Mouse (Mus musculus): ENCODE measurements around the gene Ankrd65. TPM values are rescaled to one million over a fixed set of nuclear protein-coding genes. Genes with fewer than 3 reads are reported as not detected.

Gene Ankrd65
- polyA plus RNA-seq, 1 experiment from 2014 or later, result 0.20 TPM

GRCm38 (mm10) chr4:155791240-155791933 lies 1.1 kb downstream of the Ankrd65 start:
- Histone ChIP-seq H3K36me3 (no peaks in the 10 kb centered on the region), H3K9me3 (no peaks in the 10 kb centered on the region), H3K4me3 (no peak overlapping the region), H3K4me1 (no peaks in the 10 kb centered on the region), H3K27ac (no peak overlapping the region), H3K27me3 (no peaks in the 10 kb centered on the region), H3K4me2 (no peak overlapping the region), H3K9ac (no peak overlapping the region)
- no peak for ATAC-seq (ENCODE audit: borderline replicate concordance, extremely low read depth, low FRiP score, low TSS enrichment)
- WGBS, result 64% methylated on average over 24 of the region's 24 CpGs

DNA sequence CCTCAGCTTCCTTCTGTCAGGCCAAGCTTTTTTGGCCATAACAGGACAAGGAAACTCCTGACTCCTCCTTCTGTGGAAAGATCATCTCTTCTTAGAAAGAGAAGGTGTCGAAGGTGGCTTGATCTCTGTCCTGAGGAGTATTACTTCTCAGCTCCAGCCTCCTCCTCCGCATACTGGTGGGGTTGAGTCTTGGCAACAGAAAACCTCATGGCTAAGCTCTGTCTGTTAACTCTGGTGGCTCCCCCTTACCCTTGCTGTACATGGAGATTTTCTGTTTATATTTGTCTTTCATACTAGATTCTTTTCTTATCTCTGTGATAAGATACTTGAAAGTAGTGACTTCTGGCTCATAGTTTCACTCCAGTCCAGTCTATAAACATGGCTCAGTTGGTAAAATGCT lies 3.5 kb downstream of the Ankrd65 start:
- Histone ChIP-seq H3K27me3 (no peaks in the 10 kb centered on the region), H3K27ac (no peak overlapping the region), H3K4me1 (no peaks in the 10 kb centered on the region), H3K4me3 (no peak overlapping the region), H3K4me2 (no peak overlapping the region), H3K36me3 (no peaks in the 10 kb centered on the region), H3K9ac (no peak overlapping the region), H3K9me3 (no peaks in the 10 kb centered on the region)
- ATAC-seq (ENCODE audit: borderline replicate concordance, extremely low read depth, low FRiP score, low TSS enrichment), result no peak
- 41% methylated on average over 2 of the region's 2 CpGs for WGBS

- Histone ChIP-seq H3K9me3 (no peaks in the 10 kb centered on the region), H3K27me3 (no peaks in the 10 kb centered on the region), H3K4me3 (no peak overlapping the region), H3K36me3 (peaks cover 3% of the 10 kb centered on the region; the same call in 1 of the 2 replicates), H3K27ac (no peak overlapping the region), H3K4me2 (no peak overlapping the region), H3K4me1 (peaks cover 17% of the 10 kb centered on the region), H3K9ac (no peak overlapping the region)
- no peak for ATAC-seq (ENCODE audit: borderline replicate concordance, extremely low read depth, low FRiP score, low TSS enrichment)
- WGBS, result 89% methylated on average over 1 of the region's 1 CpGs
Observed at GRCm38 (mm10) chr4:155802075-155802474, 11.8 kb downstream of the Ankrd65 start.

DNA sequence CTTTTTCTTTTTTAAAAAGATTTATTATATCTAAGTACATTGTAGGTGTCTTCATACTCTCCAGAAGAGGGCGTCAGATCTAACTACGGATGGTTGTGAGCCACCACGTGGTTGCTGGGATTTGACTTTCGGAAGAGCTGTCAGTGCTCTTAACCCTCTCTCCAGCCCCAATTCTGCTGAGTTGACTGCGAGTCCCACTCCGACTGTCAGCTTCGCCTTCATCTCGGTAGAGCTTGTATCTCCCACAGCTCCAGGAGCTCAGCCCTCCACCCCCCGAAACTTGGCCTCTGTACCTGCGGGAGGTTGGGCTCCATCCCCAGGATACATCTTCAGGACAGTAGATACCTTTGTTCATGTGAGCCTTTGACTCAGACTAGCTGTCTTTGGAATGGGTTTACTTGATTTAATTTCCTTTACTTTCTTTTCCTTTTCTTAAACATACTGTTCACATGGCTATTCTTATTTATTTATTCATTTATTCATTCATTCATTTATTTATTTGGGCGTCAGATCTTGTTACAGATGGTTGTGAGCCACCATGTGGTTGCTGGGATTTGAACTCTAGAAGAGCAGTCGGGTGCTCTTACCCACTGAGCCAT lies 12.6 kb downstream of the Ankrd65 start, which contains the start of gene Mrpl20:
Gene Mrpl20 (plus strand): TSS at position 138 of the 599 bp plus-strand sequence.
- peaks cover 17% of the 10 kb centered on the region for H3K4me1 ChIP-seq
- H3K4me2 ChIP-seq, result peak within 1 kb of the TSS; percentile 61
- H3K36me3 ChIP-seq, result peaks cover 9% of the 10 kb centered on the region
- H3K9me3 ChIP-seq, result no peaks in the 10 kb centered on the region
- H3K27ac ChIP-seq, result peak within 1 kb of the TSS; percentile 66
- peak within 1 kb of the TSS; percentile 81 for H3K4me3 ChIP-seq
- peak within 1 kb of the TSS; percentile 73 for H3K9ac ChIP-seq
- no peak for ATAC-seq (ENCODE audit: borderline replicate concordance, extremely low read depth, low FRiP score, low TSS enrichment)
- no peaks in the 10 kb centered on the region for H3K27me3 ChIP-seq
- WGBS, result 12% methylated on average over 12 of the region's 12 CpGs

DNA sequence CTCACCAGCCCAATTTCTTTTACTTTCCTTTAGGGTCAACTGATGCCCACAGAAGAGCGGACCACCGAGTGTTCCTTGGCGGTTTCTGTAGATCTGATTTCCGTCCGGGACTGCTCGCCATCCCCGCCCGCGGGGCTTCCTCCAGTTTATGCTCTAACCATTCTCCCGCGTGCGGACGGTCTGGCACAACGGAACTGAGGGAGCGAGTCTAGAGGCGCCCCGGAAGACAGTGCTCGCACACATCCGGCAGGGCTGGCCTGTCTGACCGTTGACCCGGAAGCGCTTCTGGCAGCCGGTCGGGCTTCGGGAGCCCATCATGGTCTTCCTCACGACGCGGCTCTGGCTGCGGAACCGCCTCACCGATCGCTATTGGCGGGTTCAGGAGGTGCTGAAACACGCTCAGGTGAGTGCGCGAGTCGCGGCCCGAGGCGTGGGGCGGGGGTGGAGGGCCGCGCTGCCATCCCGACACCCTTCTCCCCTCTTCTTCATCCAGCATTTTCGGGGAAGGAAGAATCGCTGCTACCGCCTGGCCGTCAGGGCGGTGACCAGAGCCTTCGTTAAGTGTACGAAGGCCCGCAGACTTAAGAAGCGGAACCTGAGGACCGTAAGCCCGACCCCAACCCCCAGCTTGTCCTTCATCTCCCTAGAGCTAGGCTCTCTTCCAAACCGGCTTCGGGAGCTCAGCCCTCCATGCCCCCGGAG lies 13.3 kb downstream of the Ankrd65 start:
- Histone ChIP-seq H3K4me1 (peaks cover 17% of the 10 kb centered on the region), H3K27me3 (no peaks in the 10 kb centered on the region), H3K27ac (peak overlapping the region; percentile 66), H3K4me2 (peak overlapping the region; percentile 61), H3K9me3 (no peaks in the 10 kb centered on the region), H3K9ac (peak overlapping the region; percentile 73), H3K36me3 (peaks cover 16% of the 10 kb centered on the region), H3K4me3 (peak overlapping the region; percentile 81)
- WGBS, result under 1% methylated on average over 58 of the region's 58 CpGs
- peak; percentile 98 for ATAC-seq (ENCODE audit: borderline replicate concordance, extremely low read depth, low FRiP score, low TSS enrichment)

DNA sequence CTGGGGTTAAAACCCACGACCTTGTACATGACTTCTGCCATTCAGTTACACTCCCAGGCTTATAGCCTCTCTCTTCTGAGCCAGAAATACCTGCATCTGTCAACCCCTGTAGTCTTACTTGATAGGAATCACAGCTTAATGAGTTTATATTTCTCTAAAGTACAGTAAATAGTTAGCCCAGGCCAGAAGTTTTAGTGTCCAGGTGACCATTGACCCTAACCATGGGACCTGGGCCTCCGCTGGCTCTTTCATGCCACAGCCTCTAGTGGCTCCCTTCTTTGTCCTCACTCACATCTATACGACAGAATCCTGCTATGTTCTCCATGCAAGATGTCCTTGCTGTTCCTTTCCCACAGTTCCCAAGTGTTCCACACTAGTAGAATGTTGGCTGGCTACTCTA lies 17.6 kb downstream of the Ankrd65 start:
- Histone ChIP-seq H3K4me1 (peaks cover 22% of the 10 kb centered on the region), H3K4me3 (no peak overlapping the region), H3K9me3 (no peaks in the 10 kb centered on the region), H3K27me3 (no peaks in the 10 kb centered on the region), H3K9ac (no peak overlapping the region), H3K36me3 (peaks cover 40% of the 10 kb centered on the region), H3K27ac (no peak overlapping the region), H3K4me2 (no peak overlapping the region)
- WGBS, result 85% methylated on average over 3 of the region's 3 CpGs
- no peak for ATAC-seq (ENCODE audit: borderline replicate concordance, extremely low read depth, low FRiP score, low TSS enrichment)

- H3K36me3 ChIP-seq, result peaks cover 66% of the 10 kb centered on the region
- H3K4me1 ChIP-seq, result peaks cover 25% of the 10 kb centered on the region
- peak within 1 kb of the TSS; percentile 97 for H3K9ac ChIP-seq
- WGBS, result under 1% methylated on average over 58 of the region's 60 CpGs
- H3K4me2 ChIP-seq, result peak within 1 kb of the TSS; percentile 62
- H3K4me3 ChIP-seq, result peak within 1 kb of the TSS; percentile 91
- H3K9me3 ChIP-seq, result no peaks in the 10 kb centered on the region
- H3K27ac ChIP-seq, result peak within 1 kb of the TSS; percentile 87
- H3K27me3 ChIP-seq, result no peaks in the 10 kb centered on the region
- peak; percentile 99 for ATAC-seq (ENCODE audit: borderline replicate concordance, extremely low read depth, low FRiP score, low TSS enrichment)
Observed at GRCm38 (mm10) chr4:155811929-155812664, 21.9 kb downstream of the Ankrd65 start, which contains the start of gene Ccnl2. Ccnl2 (plus strand) TSS chr4:155812489.

GRCm38 (mm10) chr4:155812665-155813181 lies 22.5 kb downstream of the Ankrd65 start:
- Histone ChIP-seq H3K4me2 (peak overlapping the region; percentile 62), H3K4me3 (peak overlapping the region; percentile 91), H3K36me3 (peaks cover 67% of the 10 kb centered on the region), H3K27ac (peak overlapping the region; percentile 87), H3K9me3 (no peaks in the 10 kb centered on the region), H3K4me1 (peaks cover 25% of the 10 kb centered on the region), H3K27me3 (no peaks in the 10 kb centered on the region), H3K9ac (peak overlapping the region; percentile 97)
- WGBS, result under 1% methylated on average over 49 of the region's 49 CpGs
- peak; percentile 24; the same call in 1 of the 2 replicates for ATAC-seq (ENCODE audit: borderline replicate concordance, extremely low read depth, low FRiP score, low TSS enrichment)

GRCm38 (mm10) chr4:155817533-155817932 lies 27.3 kb downstream of the Ankrd65 start:
- H3K27me3 ChIP-seq, result no peaks in the 10 kb centered on the region
- no peak overlapping the region for H3K9ac ChIP-seq
- WGBS, result 83% methylated on average over 4 of the region's 4 CpGs
- no peak for ATAC-seq (ENCODE audit: borderline replicate concordance, extremely low read depth, low FRiP score, low TSS enrichment)
- no peak overlapping the region for H3K4me3 ChIP-seq
- no peak overlapping the region for H3K27ac ChIP-seq
- H3K9me3 ChIP-seq, result no peaks in the 10 kb centered on the region
- H3K4me1 ChIP-seq, result peaks cover 18% of the 10 kb centered on the region
- no peak overlapping the region for H3K4me2 ChIP-seq
- H3K36me3 ChIP-seq, result peaks cover 82% of the 10 kb centered on the region

DNA sequence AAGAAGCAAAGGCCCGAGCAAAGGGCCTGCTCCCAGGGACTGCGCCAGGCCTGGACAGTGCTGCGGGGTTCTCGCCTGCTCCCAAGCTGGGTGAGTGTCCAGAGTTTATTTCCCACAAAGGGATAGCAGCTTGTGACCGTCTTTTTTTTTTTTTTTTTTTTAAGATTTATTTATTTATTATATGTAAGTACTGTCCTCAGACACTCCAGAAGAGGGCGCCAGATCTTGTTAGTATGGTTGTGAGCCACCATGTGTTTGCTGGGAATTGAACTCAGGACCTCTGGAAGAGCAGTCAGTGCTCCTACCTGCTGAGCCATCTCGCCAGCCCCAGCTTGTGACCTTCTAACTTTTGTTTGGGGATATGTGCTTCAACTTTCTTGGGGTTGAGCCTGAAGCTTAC lies 30.8 kb downstream of the Ankrd65 start:
- Histone ChIP-seq H3K27me3 (no peaks in the 10 kb centered on the region), H3K36me3 (peaks cover 94% of the 10 kb centered on the region), H3K9ac (no peak overlapping the region), H3K4me3 (no peak overlapping the region), H3K27ac (no peak overlapping the region), H3K4me2 (no peak overlapping the region), H3K4me1 (no peaks in the 10 kb centered on the region), H3K9me3 (no peaks in the 10 kb centered on the region)
- 72% methylated on average over 7 of the region's 7 CpGs for WGBS
- no peak for ATAC-seq (ENCODE audit: borderline replicate concordance, extremely low read depth, low FRiP score, low TSS enrichment)

DNA sequence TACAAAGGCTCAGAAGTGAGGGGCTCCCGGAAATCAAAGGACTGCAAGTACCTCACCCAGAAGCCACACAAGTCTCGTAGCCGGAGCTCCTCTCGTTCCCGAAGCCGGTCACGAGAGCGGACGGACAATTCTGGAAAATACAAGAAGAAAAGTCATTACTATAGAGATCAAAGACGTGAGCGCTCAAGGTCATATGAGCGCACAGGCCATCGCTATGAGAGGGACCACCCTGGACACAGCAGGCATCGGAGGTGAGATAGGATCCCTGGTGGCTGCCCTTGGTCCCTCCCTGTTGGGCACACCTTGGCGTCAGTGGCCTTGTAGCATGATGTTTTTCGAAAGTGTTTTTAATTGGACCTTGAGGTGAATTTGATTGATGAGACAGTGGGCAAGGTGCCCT lies 33.2 kb downstream of the Ankrd65 start:
- H3K27ac ChIP-seq, result no peak overlapping the region
- peaks cover 92% of the 10 kb centered on the region for H3K36me3 ChIP-seq
- H3K4me2 ChIP-seq, result no peak overlapping the region
- no peaks in the 10 kb centered on the region for H3K9me3 ChIP-seq
- H3K9ac ChIP-seq, result no peak overlapping the region
- H3K4me1 ChIP-seq, result no peaks in the 10 kb centered on the region
- no peak for ATAC-seq (ENCODE audit: borderline replicate concordance, extremely low read depth, low FRiP score, low TSS enrichment)
- H3K27me3 ChIP-seq, result no peaks in the 10 kb centered on the region
- WGBS, result 96% methylated on average over 16 of the region's 16 CpGs
- no peak overlapping the region for H3K4me3 ChIP-seq

All from lung, embryonic 15.5 days (tissue).